Mouse (Mus musculus) hematopoietic stem cell, adult 5-6 weeks (primary cell): ENCODE data around the gene Map2k1. TPM values are rescaled to one million over a fixed set of nuclear protein-coding genes. Genes with fewer than 3 reads are reported as not detected.
"Not testable (repeated sequence)": the region's sequence is repeated elsewhere in the genome, so short reads cannot be mapped to it uniquely, and the experiment has no call there.

ENCODE experiments used
- ATAC-seq, 2 experiments: fragments of 125-278 bp in 1 of 2; replicated peaks in 1 of 2; 2 replicates each; pipeline ENCODE4 v1.8.0; 2016 to 2017; ENCODE audit warnings: inconsistent platforms in 2 of 2, mild to moderate bottlenecking in 2 of 2, moderate number of reproducible peaks in 2 of 2, low read depth in 1 of 2, moderate TSS enrichment in 1 of 2; ENCODE audit not compliant: low FRiP score in 2 of 2, poor library complexity in 2 of 2, severe bottlenecking in 2 of 2, insufficient read depth in 1 of 2, low TSS enrichment in 1 of 2
- total RNA-seq: library from RNA; stranded (forward); fragments of 172-1452, 232-1000 nt; gene quantifications from 2 replicates; pipeline ENCODE4 v1.2.3, GENCODE M21; 2017

Gene Map2k1
- 47.4 and 50.0 TPM in 2 replicates for total RNA-seq

DNA sequence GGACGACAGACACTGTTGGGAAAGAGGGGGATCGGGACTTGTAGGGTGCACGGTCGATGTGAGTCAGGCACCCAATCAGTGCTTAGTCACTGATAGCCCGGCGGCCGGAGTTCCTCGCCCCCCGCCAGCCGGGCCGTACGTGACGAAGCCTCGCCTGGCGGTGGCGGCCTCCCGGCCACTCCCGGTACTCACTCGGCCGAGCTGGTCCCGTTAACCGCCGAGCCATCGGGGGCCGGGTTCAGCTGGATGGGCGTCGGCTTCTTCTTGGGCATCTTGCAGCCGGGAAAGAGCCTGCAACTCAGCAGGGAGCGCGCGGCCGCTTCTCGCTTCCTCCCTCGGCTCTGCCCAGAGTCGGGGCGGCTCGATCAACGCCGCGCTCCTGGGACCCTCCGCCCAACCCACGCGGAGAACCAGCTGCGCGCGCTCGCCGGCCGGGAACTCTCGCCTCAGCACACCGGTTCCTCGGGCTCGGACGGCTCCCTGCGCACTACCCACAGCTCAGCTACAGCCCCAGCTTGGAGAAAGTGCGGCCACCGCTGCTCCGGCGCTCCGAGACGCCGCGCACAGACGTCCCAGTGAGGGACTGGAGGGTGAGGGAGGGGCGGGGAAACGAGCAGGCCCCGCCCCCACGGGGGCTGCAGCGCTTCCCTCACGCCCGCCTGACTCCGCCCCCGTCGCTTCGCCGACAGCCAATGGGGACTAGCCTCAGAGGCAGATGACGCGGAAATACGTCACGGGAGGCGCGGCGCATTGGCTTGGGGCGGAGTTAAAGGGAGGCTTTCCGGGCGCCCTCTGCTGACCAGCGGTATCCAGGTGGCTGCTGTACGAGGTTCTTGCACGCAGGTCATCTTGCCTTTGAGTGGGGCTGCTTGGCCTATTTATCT, at the start of gene Map2k1:
TSS of gene Map2k1 (minus strand) at position 611 of the 884 bp plus-strand sequence.
- ATAC-seq = peak; percentile 95 to 97

DNA sequence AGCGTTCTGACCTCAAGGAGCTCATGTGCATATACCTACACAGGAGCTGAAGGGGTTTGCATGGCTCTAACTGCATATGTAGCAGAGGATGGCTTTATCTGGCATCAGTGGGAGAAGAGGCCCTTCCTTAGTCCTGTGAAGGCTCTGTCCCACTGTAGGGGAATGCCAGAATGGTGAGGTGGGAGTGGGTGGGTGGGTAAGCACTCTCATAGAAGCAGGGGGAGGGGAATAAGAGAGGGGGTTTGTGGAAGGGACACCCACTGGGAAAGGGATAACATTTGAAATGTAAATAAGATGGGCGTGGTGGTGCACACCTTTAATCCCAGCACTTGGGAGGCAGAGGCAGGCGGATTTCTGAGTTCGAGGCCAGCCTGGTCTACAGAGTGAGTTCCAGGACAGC, 49.7 kb upstream of the Map2k1 start:
- ATAC-seq = not testable (repeated sequence)

DNA sequence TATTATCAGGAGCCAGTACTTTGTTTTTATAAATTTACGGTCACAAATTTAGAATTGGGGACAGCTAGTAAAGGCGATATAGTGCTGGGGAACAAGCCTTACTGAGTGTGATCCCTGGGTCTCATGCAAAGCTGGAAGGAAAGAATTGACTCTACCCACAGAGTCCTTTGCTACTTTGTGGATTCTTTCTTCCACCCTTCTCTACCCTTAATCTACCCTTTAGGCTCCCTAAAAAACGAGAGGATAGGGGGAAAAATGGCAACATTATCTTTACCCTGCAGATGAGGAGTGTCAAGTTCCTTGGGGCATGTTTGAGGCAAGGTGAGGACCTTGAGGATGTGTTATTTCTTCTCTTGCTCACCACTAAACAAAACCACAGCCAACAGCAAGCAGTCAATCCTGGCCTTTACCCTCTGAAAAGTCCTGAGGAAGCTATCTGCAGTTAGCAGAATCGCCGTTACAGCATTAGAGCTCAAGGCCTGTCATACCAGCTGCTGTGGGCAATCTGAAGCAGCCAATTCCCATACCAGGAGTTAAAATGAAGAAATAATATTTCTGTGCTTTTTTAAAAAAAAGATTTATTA, 29.1 kb upstream of the Map2k1 start:
- ATAC-seq = no peak

DNA sequence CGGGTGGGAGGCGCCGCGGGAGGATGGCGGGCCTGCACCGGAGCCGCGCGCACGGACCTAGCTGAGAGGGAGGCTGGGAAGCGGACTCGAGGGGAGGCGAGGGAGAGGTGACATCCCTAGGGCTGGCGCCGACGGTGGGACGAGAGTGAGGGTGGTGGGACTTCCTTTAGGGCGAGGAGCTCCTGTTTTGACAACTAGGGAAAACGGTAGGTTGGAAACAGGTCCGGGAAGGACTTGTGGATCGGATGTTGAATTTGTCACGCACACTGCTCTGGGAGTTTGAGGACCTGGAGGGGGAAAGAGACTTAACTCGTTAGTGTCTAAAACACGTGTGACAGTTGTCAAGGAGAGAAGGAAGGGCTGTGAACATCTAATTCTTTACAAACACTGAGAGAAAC, 28.3 kb upstream of the Map2k1 start:
- ATAC-seq = peak in 1 of 2 experiments; percentile 24; a peak in 2 of 4 replicates

DNA sequence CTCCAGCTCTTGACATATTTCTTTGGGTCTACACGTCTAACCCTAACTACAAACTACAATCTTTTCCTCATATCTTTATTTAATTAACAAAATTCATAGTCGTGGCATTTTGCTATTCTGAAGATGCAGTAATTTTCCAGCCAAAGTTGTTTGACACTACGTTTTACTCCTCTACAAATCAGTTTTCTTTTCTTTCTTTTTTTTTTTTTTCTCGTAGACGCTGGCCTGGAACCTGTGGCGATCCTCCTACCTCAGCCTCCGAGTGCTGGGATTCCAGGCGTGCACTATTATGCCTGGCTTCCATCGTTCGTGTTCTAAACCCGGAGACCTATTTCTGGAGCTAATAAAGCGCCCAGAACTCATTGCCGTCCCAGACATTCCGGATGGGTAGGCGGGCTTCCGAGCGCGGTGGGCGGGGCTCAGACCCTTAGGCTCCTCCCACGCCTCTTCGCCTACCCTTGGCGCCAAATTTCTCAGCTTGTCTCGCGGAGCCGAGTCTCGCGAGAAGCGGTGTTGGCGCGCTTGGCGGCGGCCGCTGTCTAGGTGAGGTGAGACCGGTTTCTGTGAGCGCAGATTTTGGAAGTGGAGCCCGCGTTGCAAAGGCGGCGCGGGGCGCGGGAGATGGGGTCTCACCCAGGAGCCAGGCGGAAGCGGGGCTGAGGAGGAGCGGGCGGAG, 27.8 kb upstream of the Map2k1 start, which contains the start of gene Tipin:
TSS of gene Tipin (plus strand) at position 477 of the 676 bp plus-strand sequence.
- ATAC-seq = peak; percentile 98

DNA sequence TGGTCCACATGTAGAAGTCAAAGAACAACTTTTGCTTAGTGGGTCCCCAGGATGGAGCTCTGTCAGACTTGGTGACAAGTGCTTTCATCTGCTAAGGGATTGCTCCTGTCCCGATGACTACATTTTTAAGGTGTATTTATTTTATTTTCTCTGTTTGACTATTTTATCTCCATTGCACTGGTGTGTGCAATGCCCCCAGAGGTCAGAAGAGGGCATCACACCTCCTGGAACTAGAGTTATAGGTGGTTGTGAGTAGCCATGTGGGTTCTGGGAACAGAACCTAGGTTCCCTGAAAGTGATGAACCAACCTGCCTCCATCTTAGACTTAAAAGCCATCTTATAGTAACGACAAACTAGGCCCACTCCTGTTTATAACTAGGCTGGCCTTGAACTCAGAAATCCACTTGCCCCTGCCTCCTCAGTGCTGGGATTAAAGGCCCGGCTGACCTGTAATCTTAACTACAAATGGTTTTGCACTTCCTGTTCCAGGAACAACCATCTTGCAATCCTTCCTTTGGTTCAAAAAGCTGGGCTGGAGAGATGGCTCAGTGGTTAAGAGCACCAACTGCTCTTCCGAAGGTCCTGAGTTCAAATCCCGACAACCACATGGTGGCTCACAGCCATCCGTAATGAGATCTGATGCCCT, 25.4 kb upstream of the Map2k1 start:
- ATAC-seq = no peak

DNA sequence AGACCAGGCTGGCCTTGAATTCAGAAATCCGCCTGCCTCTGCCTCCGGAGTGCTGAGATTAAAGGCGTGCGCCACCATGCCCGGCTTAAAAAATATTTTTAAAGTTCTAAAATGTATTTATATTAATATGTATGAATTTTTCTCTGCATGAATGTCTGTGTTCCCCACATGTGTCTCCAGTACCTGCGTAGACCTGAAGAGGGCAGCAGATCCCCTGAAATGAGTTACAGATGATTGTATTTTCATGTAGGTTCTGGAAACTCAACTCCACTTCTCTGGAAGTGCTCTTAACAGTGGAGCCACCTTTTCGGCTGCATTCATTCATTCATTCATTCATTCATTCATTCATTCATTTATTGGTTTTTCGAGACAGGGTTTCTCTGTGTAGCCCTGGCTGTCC, 24.3 kb upstream of the Map2k1 start:
- ATAC-seq = no peak

DNA sequence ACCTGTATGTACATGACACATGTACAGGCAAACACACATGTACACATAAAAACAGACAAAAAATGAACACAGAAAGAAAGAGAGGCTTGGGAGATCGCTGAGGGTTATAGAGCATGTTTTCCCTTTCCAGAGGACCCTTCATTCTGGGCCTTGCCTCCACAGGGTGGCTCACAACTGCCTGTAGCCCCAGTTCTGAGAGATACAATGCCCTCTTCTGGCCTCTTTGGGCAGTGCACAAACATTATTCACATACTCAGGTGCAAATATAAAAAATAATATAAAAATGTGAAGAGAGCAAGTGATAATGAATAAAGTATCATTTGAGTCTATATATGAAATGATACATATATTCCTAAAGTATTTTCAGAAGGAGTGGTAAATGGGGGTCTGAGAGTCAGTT, 21.5 kb upstream of the Map2k1 start:
- ATAC-seq = no peak

DNA sequence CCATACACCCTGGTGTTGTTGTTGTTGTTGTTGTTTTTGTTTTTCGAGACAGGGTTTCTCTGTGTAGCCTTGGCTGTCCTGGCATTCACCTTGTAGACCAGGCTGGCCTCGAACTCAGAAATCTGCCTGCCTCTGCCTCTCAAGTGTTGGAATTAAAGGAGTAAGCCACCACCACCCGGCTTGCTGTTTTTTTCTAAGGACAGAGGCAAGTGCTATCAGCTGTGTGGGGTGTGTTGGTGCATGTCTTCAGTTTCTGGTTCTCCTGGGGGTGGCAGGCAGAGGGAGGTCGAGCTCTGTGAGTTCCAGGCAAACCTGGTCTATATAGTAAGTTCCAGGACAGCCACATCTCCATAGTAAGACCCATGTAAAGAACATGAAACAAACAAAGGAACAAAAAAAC, 20.9 kb upstream of the Map2k1 start:
- ATAC-seq = no peak

DNA sequence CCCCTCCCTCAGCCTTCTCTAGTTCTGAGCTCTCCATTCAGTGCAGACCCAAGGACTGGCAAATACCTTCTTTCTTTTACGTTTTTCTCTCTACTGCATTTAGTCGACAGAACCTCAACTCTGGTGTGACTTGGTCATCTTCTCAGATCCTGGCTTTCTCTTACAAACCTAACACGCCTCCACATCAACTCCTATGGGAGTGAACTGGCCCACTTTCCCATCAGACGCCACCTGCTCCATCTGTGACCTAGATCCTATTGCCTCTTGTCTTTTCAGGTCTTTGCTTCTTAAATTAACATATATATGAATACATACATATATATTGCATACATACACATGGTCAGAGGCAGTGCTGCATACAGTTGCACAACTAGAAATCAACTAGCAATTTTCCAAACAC, 20.3 kb upstream of the Map2k1 start:
- ATAC-seq = no peak

DNA sequence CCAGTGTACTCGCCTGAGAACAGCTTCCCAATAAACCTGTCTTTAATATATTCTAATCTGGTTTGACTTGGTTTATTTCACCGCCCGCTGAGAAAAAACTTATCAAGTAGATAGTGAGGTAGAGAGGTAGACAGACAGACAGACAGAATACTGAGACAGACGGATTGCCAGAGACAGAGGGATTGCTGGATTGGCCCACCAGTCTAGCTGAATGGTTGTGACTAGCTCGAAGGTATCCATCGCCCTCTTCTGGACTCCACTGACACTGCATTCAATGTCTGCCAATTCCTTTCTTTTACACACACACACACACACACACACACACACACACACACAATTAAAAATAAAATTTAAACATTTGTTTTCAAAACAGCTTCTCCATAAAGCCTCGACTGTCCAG, 19.2 kb upstream of the Map2k1 start:
- ATAC-seq = peak; percentile 46 to 56; a peak in 2 of 4 replicates

DNA sequence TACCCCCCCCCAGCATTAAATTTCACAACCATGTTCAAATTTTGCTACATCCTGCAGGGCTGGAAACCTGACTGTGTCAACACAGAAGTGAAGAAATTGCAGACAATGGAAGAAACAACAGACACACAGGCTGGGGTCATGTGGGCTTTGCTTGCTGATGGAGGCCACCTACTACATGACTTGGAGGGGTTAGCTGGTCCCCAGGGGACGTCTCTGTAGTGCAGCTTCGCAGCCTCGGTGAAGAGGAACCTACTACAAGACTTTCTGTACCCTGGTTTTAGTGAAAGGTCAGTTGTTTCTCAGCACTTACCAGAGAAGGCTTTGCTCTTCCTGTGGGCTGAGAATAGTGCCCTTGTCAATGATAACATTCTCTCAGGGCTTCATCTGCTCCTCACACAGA, 17.8 kb upstream of the Map2k1 start:
- no peak for ATAC-seq

DNA sequence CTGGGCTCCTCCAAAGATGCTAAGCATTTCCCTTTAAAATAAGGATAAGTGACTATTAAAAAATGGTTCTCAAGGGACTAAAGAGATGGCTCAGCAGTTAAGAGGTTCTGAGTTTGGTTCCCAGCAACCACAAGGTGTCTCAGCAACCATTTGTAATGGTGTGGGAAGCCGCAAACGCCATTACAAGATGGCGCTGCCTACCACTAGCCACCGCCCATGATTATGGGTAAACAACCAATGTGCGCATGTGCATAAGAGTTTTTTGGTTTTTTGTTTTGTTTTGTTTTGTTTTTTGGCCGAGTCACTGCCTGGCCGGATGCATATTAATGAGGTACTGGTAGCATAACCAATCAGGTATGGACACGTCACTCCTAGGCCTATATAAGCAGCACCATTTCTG, 15.4 kb upstream of the Map2k1 start:
- not testable (repeated sequence) for ATAC-seq

DNA sequence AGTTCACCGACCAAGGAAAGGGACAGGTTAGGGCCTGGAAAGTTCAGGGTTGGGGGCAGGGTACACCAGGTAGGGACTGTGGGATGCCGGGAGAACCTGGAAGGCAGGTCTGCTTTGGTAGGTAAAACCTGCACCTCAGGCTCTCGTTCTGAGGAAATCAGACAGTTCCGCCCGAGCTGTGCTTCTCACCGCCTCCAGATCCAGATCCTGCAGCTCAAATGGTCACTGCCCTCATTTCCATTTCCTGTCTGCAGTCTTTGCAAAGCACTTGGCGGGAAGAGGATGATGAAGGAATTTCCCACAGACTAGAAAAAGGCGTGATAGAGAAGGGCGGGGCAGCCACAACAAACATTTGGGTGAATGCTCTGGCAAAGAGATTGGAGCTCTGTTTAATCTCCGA, 14.8 kb upstream of the Map2k1 start:
- ATAC-seq = no peak

DNA sequence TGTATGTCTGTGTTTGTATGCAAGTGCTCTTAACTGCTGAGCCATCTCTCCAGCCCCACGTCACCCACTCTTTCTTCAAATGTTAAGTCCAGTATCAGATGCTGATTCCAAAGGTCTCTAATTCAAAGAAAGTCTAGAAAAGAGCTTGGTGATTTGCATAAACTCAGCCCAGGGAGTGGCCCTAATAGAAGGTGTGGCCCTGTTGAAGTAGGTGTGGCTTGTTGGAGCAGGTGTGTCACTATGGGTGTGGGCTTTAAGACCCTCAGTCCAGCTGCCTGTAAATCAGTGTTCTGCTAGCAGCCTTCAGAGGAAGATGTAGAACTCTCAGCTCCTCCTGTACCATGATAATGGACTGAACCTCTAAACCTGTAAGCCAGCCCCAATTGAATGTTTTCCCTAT, 13.8 kb upstream of the Map2k1 start:
- no peak for ATAC-seq

DNA sequence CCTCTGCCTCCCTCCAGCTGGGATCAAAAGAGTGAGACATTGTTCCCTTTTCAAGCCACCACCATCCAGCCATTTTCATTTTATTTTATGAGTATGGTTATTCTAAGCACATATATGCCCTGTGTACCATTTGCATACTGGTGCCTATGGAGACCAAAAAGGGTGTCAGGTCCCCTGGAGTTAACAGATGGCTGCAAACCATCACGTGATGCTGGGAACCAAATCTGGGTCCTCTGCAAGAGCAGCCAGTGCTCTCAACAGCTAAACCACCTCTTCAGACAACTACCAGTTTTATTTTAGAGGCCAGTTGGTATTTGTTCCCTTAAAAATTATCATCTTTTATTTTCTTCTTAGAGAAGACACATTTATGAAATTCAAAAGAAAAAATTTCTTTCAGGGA, 11.4 kb upstream of the Map2k1 start:
- ATAC-seq = no peak

DNA sequence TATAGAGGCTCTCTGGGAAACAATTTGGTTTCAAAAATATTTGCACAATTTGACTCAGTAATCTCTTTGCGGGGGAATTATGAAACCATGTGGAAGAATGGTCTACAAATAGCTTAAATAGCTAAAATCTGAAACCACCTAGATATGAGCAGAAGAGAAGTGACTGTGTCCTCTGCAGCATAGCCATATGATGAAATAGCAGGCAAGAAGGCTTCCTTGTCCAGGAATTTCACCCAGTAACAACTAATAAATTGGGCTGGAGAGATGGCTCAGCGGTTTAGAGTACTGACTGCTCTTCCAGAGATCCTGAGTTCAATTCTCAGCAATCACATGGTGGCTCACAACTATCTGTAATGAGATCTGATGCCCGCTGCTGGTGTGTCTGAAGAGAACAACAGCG, 7.6 kb upstream of the Map2k1 start:
- no peak for ATAC-seq

DNA sequence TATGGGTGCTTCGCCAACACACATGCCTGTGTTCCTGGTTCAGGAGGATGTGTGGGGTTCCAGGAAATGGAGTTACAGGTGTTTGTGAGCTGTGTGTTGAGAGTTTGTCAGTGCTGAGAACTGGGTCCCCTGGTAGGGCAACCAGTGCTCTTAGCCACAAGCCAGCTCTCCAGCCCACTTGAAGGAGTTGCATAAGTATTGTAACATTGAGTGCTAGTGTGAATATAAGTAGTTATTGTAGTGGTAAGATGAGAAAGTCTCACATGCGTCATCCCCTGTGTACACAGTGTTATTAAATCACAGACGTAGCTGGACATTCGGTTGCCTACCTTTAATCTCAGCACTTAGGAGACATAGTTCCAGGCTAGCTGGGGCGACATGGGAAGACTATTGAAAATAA, 6.5 kb upstream of the Map2k1 start:
- ATAC-seq = no peak
